Mouse (Mus musculus): ENCODE measurements around the gene Tars2. TPM values are rescaled to one million over a fixed set of nuclear protein-coding genes. Genes with fewer than 3 reads are reported as not detected.
"Not testable (repeated sequence)": the region's sequence is repeated elsewhere in the genome, so short reads cannot be mapped to it uniquely, and the experiment has no call there.

The Tars2 gene
- polyA plus RNA-seq (2015; fragmentation: Nextera tagmentation; extraction: Ambion mirVana), result 50.1 and 50.8 TPM in 2 replicates

GRCm38 (mm10) chr3:95760106-95760505, at the start of gene Tars2:
Gene Tars2, minus strand, starts transcription at chr3:95760206.
- Histone ChIP-seq H3K4me2 (ENCODE audit: low read length) (no peak within 1 kb of the TSS), H3K36me3 (ENCODE audit: control insufficient read depth, insufficient read depth, low read length) (peaks cover 16% of the 10 kb centered on the region), H3K9me3 (ENCODE audit: control insufficient read depth, low read length) (no peaks in the 10 kb centered on the region), H3K27ac (ENCODE audit: low read depth, low read length) (no peak within 1 kb of the TSS), H3K4me3 (ENCODE audit: low read length) (no peak within 1 kb of the TSS), H3K27me3 (replicated peaks; ENCODE audit: control insufficient read depth, insufficient read depth, low read length) (no peaks in the 10 kb centered on the region), H3K4me1 (ENCODE audit: control insufficient read depth, insufficient read depth, low read depth, low read length) (peaks cover 2% of the 10 kb centered on the region; the same call in 1 of the 2 replicates), H3K9ac (ENCODE audit: low read depth, low read length) (no peak within 1 kb of the TSS)
- ATAC-seq, result no peak
- 85% methylated on average over 6 of the region's 6 CpGs for WGBS

GRCm38 (mm10) chr3:95808384-95808783, 48.4 kb upstream of the Tars2 start:
- Histone ChIP-seq H3K9me3 (ENCODE audit: control insufficient read depth, low read length) (no peaks in the 10 kb centered on the region), H3K4me3 (ENCODE audit: low read length) (no peak overlapping the region), H3K27ac (ENCODE audit: low read depth, low read length) (no peak overlapping the region), H3K27me3 (replicated peaks; ENCODE audit: control insufficient read depth, insufficient read depth, low read length) (no peaks in the 10 kb centered on the region), H3K4me1 (ENCODE audit: control insufficient read depth, insufficient read depth, low read depth, low read length) (no peaks in the 10 kb centered on the region), H3K4me2 (ENCODE audit: low read length) (no peak overlapping the region), H3K9ac (ENCODE audit: low read depth, low read length) (no peak overlapping the region), H3K36me3 (ENCODE audit: control insufficient read depth, insufficient read depth, low read length) (0 out of 2 replicates have a peak, but pooled peaks cover 2% of the 10 kb centered on the region)
- no peak for ATAC-seq
- 55% methylated on average over 2 of the region's 2 CpGs for WGBS

DNA sequence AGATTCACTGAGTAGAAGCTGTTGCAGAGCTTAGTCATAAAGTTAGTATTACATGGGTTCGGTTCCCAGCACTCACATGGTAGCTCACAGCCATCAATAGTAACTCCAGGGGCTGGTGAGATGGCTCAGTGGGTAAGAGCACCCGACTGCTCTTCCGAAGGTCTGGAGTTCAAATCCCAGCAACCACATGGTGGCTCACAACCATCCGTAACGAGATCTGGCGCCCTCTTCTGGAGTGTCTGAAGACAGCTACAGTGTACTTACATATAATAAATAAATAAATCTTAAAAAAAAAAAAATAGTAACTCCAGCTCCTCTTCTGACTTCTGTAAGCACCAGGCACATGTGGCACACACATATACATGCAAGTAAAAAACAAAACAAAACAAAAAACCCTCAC, 47.6 kb upstream of the Tars2 start:
- not testable (repeated sequence) for H3K4me2 ChIP-seq (ENCODE audit: low read length); H3K9ac ChIP-seq (ENCODE audit: low read depth, low read length); H3K27me3 ChIP-seq (replicated peaks; ENCODE audit: control insufficient read depth, insufficient read depth, low read length); H3K4me3 ChIP-seq (ENCODE audit: low read length); H3K36me3 ChIP-seq (ENCODE audit: control insufficient read depth, insufficient read depth, low read length); ATAC-seq; H3K4me1 ChIP-seq (ENCODE audit: control insufficient read depth, insufficient read depth, low read depth, low read length); H3K9me3 ChIP-seq (ENCODE audit: control insufficient read depth, low read length); H3K27ac ChIP-seq (ENCODE audit: low read depth, low read length)
- 97% methylated on average over 3 of the region's 6 CpGs for WGBS

GRCm38 (mm10) chr3:95806677-95807076, 46.7 kb upstream of the Tars2 start:
- Histone ChIP-seq H3K9me3 (ENCODE audit: control insufficient read depth, low read length) (no peaks in the 10 kb centered on the region), H3K36me3 (ENCODE audit: control insufficient read depth, insufficient read depth, low read length) (0 out of 2 replicates have a peak, but pooled peaks cover 2% of the 10 kb centered on the region), H3K27me3 (replicated peaks; ENCODE audit: control insufficient read depth, insufficient read depth, low read length) (no peaks in the 10 kb centered on the region), H3K4me2 (ENCODE audit: low read length) (no peak overlapping the region), H3K27ac (ENCODE audit: low read depth, low read length) (no peak overlapping the region), H3K4me3 (ENCODE audit: low read length) (no peak overlapping the region), H3K4me1 (ENCODE audit: control insufficient read depth, insufficient read depth, low read depth, low read length) (no peaks in the 10 kb centered on the region), H3K9ac (ENCODE audit: low read depth, low read length) (no peak overlapping the region)
- no peak for ATAC-seq
- WGBS, result 83% methylated on average over 1 of the region's 1 CpGs

- H3K36me3 ChIP-seq (ENCODE audit: control insufficient read depth, insufficient read depth, low read length), result 0 out of 2 replicates have a peak, but pooled peaks cover 2% of the 10 kb centered on the region
- 98% methylated on average over 4 of the region's 4 CpGs for WGBS
- ATAC-seq, result no peak
- no peaks in the 10 kb centered on the region for H3K27me3 ChIP-seq (replicated peaks; ENCODE audit: control insufficient read depth, insufficient read depth, low read length)
- no peaks in the 10 kb centered on the region for H3K4me1 ChIP-seq (ENCODE audit: control insufficient read depth, insufficient read depth, low read depth, low read length)
- no peak overlapping the region for H3K4me2 ChIP-seq (ENCODE audit: low read length)
- no peaks in the 10 kb centered on the region for H3K9me3 ChIP-seq (ENCODE audit: control insufficient read depth, low read length)
- H3K27ac ChIP-seq (ENCODE audit: low read depth, low read length), result no peak overlapping the region
- no peak overlapping the region for H3K9ac ChIP-seq (ENCODE audit: low read depth, low read length)
- H3K4me3 ChIP-seq (ENCODE audit: low read length), result no peak overlapping the region
Observed at GRCm38 (mm10) chr3:95803851-95804250, 43.8 kb upstream of the Tars2 start.

DNA sequence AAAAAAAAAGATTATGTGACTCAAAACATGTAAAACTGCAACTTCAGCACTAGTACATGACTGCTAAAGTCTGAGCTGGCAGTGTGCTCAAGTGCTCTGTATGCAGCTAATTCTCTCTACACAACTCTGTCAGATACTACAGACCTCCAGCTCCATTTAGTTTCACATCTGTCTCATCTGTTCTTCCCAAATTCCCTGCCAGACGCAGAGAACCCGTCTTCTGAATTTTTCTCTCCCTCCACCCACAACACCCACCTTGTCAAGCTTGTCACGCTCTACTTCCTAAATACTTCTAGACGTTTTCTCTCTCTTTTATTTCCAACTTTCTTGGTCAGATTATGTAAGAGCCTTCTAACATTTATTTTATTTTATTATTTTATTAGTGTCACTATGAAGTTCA, 38.8 kb upstream of the Tars2 start:
- ATAC-seq, result no peak
- Histone ChIP-seq H3K9me3 (ENCODE audit: control insufficient read depth, low read length) (no peaks in the 10 kb centered on the region), H3K4me3 (ENCODE audit: low read length) (no peak overlapping the region), H3K9ac (ENCODE audit: low read depth, low read length) (no peak overlapping the region), H3K4me2 (ENCODE audit: low read length) (no peak overlapping the region), H3K36me3 (ENCODE audit: control insufficient read depth, insufficient read depth, low read length) (no peaks in the 10 kb centered on the region), H3K27ac (ENCODE audit: low read depth, low read length) (no peak overlapping the region), H3K27me3 (replicated peaks; ENCODE audit: control insufficient read depth, insufficient read depth, low read length) (no peaks in the 10 kb centered on the region), H3K4me1 (ENCODE audit: control insufficient read depth, insufficient read depth, low read depth, low read length) (no peaks in the 10 kb centered on the region)
- 90% methylated on average over 4 of the region's 4 CpGs for WGBS

DNA sequence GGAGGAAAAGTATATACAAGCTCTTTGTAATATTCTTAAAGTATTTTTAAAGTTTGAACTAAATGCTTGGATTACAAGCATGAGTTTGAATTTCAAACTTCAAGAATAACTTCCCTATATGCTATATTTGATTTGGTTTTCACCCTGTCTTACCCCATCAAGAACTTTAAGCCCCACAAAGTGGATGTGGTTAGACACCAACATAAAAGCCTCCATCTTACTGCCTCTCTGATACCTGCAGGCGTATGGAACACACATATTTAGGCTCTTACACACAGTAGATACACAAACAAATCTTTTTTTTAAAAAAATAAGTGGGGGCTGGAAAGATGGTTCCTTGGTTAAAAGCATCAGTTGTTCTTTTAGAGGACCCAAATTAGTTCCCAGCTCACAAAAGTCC, 34.3 kb upstream of the Tars2 start:
- no peak overlapping the region for H3K4me2 ChIP-seq (ENCODE audit: low read length)
- WGBS, result 88% methylated on average over 1 of the region's 1 CpGs
- no peaks in the 10 kb centered on the region for H3K27me3 ChIP-seq (replicated peaks; ENCODE audit: control insufficient read depth, insufficient read depth, low read length)
- H3K4me3 ChIP-seq (ENCODE audit: low read length), result no peak overlapping the region
- no peaks in the 10 kb centered on the region for H3K36me3 ChIP-seq (ENCODE audit: control insufficient read depth, insufficient read depth, low read length)
- H3K27ac ChIP-seq (ENCODE audit: low read depth, low read length), result no peak overlapping the region
- no peak for ATAC-seq
- H3K9ac ChIP-seq (ENCODE audit: low read depth, low read length), result no peak overlapping the region
- no peaks in the 10 kb centered on the region for H3K4me1 ChIP-seq (ENCODE audit: control insufficient read depth, insufficient read depth, low read depth, low read length)
- no peaks in the 10 kb centered on the region for H3K9me3 ChIP-seq (ENCODE audit: control insufficient read depth, low read length)

- Histone ChIP-seq H3K27me3 (replicated peaks; ENCODE audit: control insufficient read depth, insufficient read depth, low read length) (no peaks in the 10 kb centered on the region), H3K4me2 (ENCODE audit: low read length) (no peak overlapping the region), H3K36me3 (ENCODE audit: control insufficient read depth, insufficient read depth, low read length) (no peaks in the 10 kb centered on the region), H3K9me3 (ENCODE audit: control insufficient read depth, low read length) (no peaks in the 10 kb centered on the region), H3K27ac (ENCODE audit: low read depth, low read length) (no peak overlapping the region), H3K9ac (ENCODE audit: low read depth, low read length) (no peak overlapping the region), H3K4me1 (ENCODE audit: control insufficient read depth, insufficient read depth, low read depth, low read length) (no peaks in the 10 kb centered on the region), H3K4me3 (ENCODE audit: low read length) (no peak overlapping the region)
- ATAC-seq, result no peak
- WGBS, result 89% methylated on average over 2 of the region's 2 CpGs
Observed at GRCm38 (mm10) chr3:95793662-95794061, 33.7 kb upstream of the Tars2 start.

DNA sequence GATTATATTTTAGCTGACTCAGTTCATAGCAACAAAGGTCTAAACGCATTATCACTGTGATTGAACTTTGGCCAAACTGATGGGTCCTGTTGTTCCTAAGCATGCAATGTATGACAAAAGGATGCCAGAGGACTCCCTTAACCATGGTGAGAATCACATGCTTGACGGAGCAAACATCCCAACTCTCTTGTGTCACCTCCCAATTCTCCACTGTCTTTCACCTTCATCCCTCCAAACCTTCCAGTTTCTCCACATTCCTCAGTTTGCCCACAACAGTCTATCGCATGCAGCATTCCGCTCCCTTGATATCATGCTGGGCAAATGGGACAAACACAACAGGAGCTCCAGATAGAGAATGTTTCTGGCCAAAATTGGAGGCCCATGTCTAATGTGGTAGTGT, 25.5 kb upstream of the Tars2 start:
- WGBS, result 84% methylated on average over 4 of the region's 4 CpGs
- no peak overlapping the region for H3K9ac ChIP-seq (ENCODE audit: low read depth, low read length)
- H3K4me1 ChIP-seq (ENCODE audit: control insufficient read depth, insufficient read depth, low read depth, low read length), result no peaks in the 10 kb centered on the region
- no peak overlapping the region for H3K4me2 ChIP-seq (ENCODE audit: low read length)
- H3K4me3 ChIP-seq (ENCODE audit: low read length), result no peak overlapping the region
- H3K9me3 ChIP-seq (ENCODE audit: control insufficient read depth, low read length), result no peaks in the 10 kb centered on the region
- no peak for ATAC-seq
- H3K36me3 ChIP-seq (ENCODE audit: control insufficient read depth, insufficient read depth, low read length), result peaks cover 35% of the 10 kb centered on the region
- no peaks in the 10 kb centered on the region for H3K27me3 ChIP-seq (replicated peaks; ENCODE audit: control insufficient read depth, insufficient read depth, low read length)
- H3K27ac ChIP-seq (ENCODE audit: low read depth, low read length), result no peak overlapping the region

DNA sequence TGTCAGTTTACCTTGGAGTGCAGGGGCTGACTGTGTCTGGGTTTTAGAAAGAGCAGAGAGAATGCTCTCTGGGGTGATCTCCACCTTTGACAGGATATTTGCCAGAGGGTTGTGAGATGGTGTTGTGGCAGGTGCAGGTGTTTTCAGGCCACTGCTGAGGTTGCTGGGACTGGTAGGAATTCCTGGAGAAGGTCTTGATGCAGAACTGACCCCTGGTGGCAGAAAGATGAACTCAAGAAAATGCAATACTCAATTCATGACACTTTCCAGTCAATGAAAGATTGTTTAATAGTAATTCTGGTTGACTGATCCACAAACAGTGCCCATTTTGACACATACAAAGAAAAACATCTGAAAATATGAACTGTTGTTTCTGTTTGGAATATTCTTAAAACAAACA, 12.0 kb upstream of the Tars2 start:
- ATAC-seq, result no peak
- Histone ChIP-seq H3K4me2 (ENCODE audit: low read length) (no peak overlapping the region), H3K36me3 (ENCODE audit: control insufficient read depth, insufficient read depth, low read length) (peaks cover 29% of the 10 kb centered on the region)

More for the DNA sequence above, 12.0 kb upstream of the Tars2 start:
- Histone ChIP-seq H3K9me3 (ENCODE audit: control insufficient read depth, low read length) (no peaks in the 10 kb centered on the region), H3K9ac (ENCODE audit: low read depth, low read length) (no peak overlapping the region), H3K27me3 (replicated peaks; ENCODE audit: control insufficient read depth, insufficient read depth, low read length) (no peaks in the 10 kb centered on the region), H3K4me1 (ENCODE audit: control insufficient read depth, insufficient read depth, low read depth, low read length) (no peaks in the 10 kb centered on the region), H3K27ac (ENCODE audit: low read depth, low read length) (no peak overlapping the region), H3K4me3 (ENCODE audit: low read length) (no peak overlapping the region)
